Mouse (Mus musculus): ENCODE measurements around the gene Nfatc2ip. TPM values are rescaled to one million over a fixed set of nuclear protein-coding genes. Genes with fewer than 3 reads are reported as not detected.

Gene Nfatc2ip
- 6.3 TPM for polyA plus RNA-seq (2014; fragmentation: Illumina TruSeq; extraction: RNeasy Lipid Tissue Mini Kit (QIAGEN cat#74804); ENCODE audit: low read depth, low replicate concordance)

GRCm38 (mm10) chr7:126396298-126397119 is at the start of gene Nfatc2ip:
Gene Nfatc2ip, minus strand, starts transcription at chr7:126396737.

GRCm38 (mm10) chr7:126428631-126429502 is 32.3 kb upstream of the Nfatc2ip start, which contains the start of gene Rabep2:
Gene Rabep2, plus strand, starts transcription at chr7:126428759.

GRCm38 (mm10) chr7:126414725-126415124 is 18.2 kb upstream of the Nfatc2ip start, which contains the start of gene Cd19:
Gene Cd19, minus strand, starts transcription at chr7:126414889.

GRCm38 (mm10) chr7:126377278-126378158 is 19.0 kb downstream of the Nfatc2ip start, which contains the start of gene Spns1:
Gene Spns1, minus strand, starts transcription at chr7:126377450.

GRCm38 (mm10) chr7:126369393-126369792 is 27.1 kb downstream of the Nfatc2ip start, which contains the start of gene Lat:
Gene Lat, minus strand, starts transcription at chr7:126369570.

Other genes starting within 250 kb of the Nfatc2ip start
- gene Xpo6, start 196.2 kb downstream of the Nfatc2ip start, polyA plus RNA-seq (2014; fragmentation: Illumina TruSeq; extraction: RNeasy Lipid Tissue Mini Kit (QIAGEN cat#74804); ENCODE audit: low read depth, low replicate concordance): 44.6 TPM
- 27.2 TPM for gene Sbk1, start 124.1 kb downstream of the Nfatc2ip start, polyA plus RNA-seq (2014; fragmentation: Illumina TruSeq; extraction: RNeasy Lipid Tissue Mini Kit (QIAGEN cat#74804); ENCODE audit: low read depth, low replicate concordance)
- gene Lat, start 27.2 kb downstream of the Nfatc2ip start, polyA plus RNA-seq (2014; fragmentation: Illumina TruSeq; extraction: RNeasy Lipid Tissue Mini Kit (QIAGEN cat#74804); ENCODE audit: low read depth, low replicate concordance): 8.0 TPM
- gene Spns1, start 19.3 kb downstream of the Nfatc2ip start, polyA plus RNA-seq (2014; fragmentation: Illumina TruSeq; extraction: RNeasy Lipid Tissue Mini Kit (QIAGEN cat#74804); ENCODE audit: low read depth, low replicate concordance): 38.3 TPM
- 0.32 TPM for gene Cd19, start 18.2 kb upstream of the Nfatc2ip start, polyA plus RNA-seq (2014; fragmentation: Illumina TruSeq; extraction: RNeasy Lipid Tissue Mini Kit (QIAGEN cat#74804); ENCODE audit: low read depth, low replicate concordance)
- 23.2 TPM for gene Rabep2, start 32.0 kb upstream of the Nfatc2ip start, polyA plus RNA-seq (2014; fragmentation: Illumina TruSeq; extraction: RNeasy Lipid Tissue Mini Kit (QIAGEN cat#74804); ENCODE audit: low read depth, low replicate concordance)
- gene Atp2a1, start 66.4 kb upstream of the Nfatc2ip start, polyA plus RNA-seq (2014; fragmentation: Illumina TruSeq; extraction: RNeasy Lipid Tissue Mini Kit (QIAGEN cat#74804); ENCODE audit: low read depth, low replicate concordance): 0.65 TPM
- gene Sh2b1, start 78.7 kb upstream of the Nfatc2ip start, polyA plus RNA-seq (2014; fragmentation: Illumina TruSeq; extraction: RNeasy Lipid Tissue Mini Kit (QIAGEN cat#74804); ENCODE audit: low read depth, low replicate concordance): 33.4 TPM
- gene Tufm, start 90.6 kb upstream of the Nfatc2ip start, polyA plus RNA-seq (2014; fragmentation: Illumina TruSeq; extraction: RNeasy Lipid Tissue Mini Kit (QIAGEN cat#74804); ENCODE audit: low read depth, low replicate concordance): 73.7 TPM
- 84.6 TPM for gene Atxn2l, start 106.7 kb upstream of the Nfatc2ip start, polyA plus RNA-seq (2014; fragmentation: Illumina TruSeq; extraction: RNeasy Lipid Tissue Mini Kit (QIAGEN cat#74804); ENCODE audit: low read depth, low replicate concordance)
- 119 TPM for gene Eif3c, start 169.7 kb upstream of the Nfatc2ip start, polyA plus RNA-seq (2014; fragmentation: Illumina TruSeq; extraction: RNeasy Lipid Tissue Mini Kit (QIAGEN cat#74804); ENCODE audit: low read depth, low replicate concordance)
- gene Apobr, start 188.2 kb upstream of the Nfatc2ip start, polyA plus RNA-seq (2014; fragmentation: Illumina TruSeq; extraction: RNeasy Lipid Tissue Mini Kit (QIAGEN cat#74804); ENCODE audit: low read depth, low replicate concordance): 34.2 TPM
- gene Cln3, start 189.1 kb upstream of the Nfatc2ip start, polyA plus RNA-seq (2014; fragmentation: Illumina TruSeq; extraction: RNeasy Lipid Tissue Mini Kit (QIAGEN cat#74804); ENCODE audit: low read depth, low replicate concordance): 55.2 TPM
- gene Il27, start 198.2 kb upstream of the Nfatc2ip start, polyA plus RNA-seq (2014; fragmentation: Illumina TruSeq; extraction: RNeasy Lipid Tissue Mini Kit (QIAGEN cat#74804); ENCODE audit: low read depth, low replicate concordance): 0.42 TPM
- gene Nupr1, start 234.1 kb upstream of the Nfatc2ip start, polyA plus RNA-seq (2014; fragmentation: Illumina TruSeq; extraction: RNeasy Lipid Tissue Mini Kit (QIAGEN cat#74804); ENCODE audit: low read depth, low replicate concordance): 112 TPM